Mouse (Mus musculus) hematopoietic multipotent progenitor cell, adult 10-12 weeks (in vitro differentiated cells): Measurements from ENCODE around the gene Rnf217. TPM values are rescaled to one million over a fixed set of nuclear protein-coding genes. Genes with fewer than 3 reads are reported as not detected.

Source experiments
- polyA plus RNA-seq: library from polyadenylated mRNA; stranded (reverse); fragments of >175 nt; gene quantifications from 2 replicates; pipeline ENCODE4 v1.2.3, GENCODE M21; 2012; ENCODE audit warnings: low replicate concordance

The Rnf217 gene
- polyA plus RNA-seq: 0.16 and 0.80 TPM in 2 replicates

GRCm38 (mm10) chr10:31609066-31609961 is at the start of gene Rnf217:
Gene Rnf217 (minus strand): TSS chr10:31609184.

GRCm38 (mm10) chr10:31445291-31446124 is 163.5 kb downstream of the Rnf217 start, which contains the start of gene Tpd52l1:
Gene Tpd52l1 (minus strand): TSS chr10:31445958.

Other genes with a start within 250 kb of the Rnf217 start
- gene Tpd52l1, start 163.2 kb downstream of the Rnf217 start, polyA plus RNA-seq: 0.18 and 0.25 TPM in 2 replicates